In the genomic region with DNA sequence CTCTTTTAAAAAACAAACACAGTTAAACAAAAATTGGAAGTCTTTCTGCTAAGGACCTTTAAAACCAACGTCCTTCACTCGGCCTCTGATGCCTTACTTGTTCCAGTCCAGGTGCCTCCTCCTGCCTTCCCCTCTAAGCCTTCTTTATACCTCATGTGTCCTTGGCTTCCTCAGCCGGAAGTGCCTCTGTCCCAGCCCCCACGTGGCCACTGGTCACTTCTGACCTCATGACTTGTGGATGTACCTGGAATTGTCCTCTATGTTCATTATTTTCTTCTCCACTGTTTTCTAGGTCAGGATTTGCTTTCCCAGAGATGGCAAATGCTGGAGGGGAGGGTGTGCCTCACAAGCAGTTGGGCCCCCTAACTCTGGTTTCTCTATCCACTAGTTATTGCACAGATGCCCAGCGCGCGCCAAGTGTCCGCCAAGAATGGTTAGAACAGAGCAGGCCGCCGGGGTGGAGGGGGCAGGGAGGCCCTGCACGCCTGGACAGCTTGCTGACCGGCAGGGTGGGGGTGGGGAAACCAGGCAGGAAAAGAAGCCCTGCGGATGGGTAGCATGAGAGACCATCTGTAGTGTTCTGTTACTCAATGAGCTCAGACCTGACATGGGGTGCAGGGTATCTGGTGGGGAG, we compare ENCODE assay signal across 8 mouse cellular contexts. TPM values are rescaled to one million over a fixed set of nuclear protein-coding genes. Genes with fewer than 3 reads are reported as not detected.
DNase-seq lines count a peak whose midpoint lies in the region; ATAC-seq and TF ChIP-seq lines count a peak whose summit lies in the region.

No protein-coding gene starts in this region.

- no peaks in the 10 kb centered on the region for H3K36me3 ChIP-seq in embryonic facial prominence, embryonic 11.5 days (replicated peaks; ENCODE audit: control insufficient read depth, insufficient read depth, low read depth, low read length)
- no peaks in the 10 kb centered on the region for H3K36me3 ChIP-seq in intestine, postnatal 0 days (ENCODE audit: control insufficient read depth, insufficient read depth)
- H3K36me3 ChIP-seq in midbrain, embryonic 10.5 days, result peaks cover 28% of the 10 kb centered on the region

- peak; percentile 41 for DNase-seq in ovary, postnatal 36 days (ENCODE audit: low spot score)
- no peak for DNase-seq in ovary, postnatal 10 days (ENCODE audit: low spot score)
- DNase-seq in embryonic facial prominence, embryonic 11.5 days (ENCODE audit: low spot score), result peak; percentile 42
- peak; percentile 80 for DNase-seq in midbrain, embryonic 10.5 days (ENCODE audit: low spot score)
- DNase-seq in natural killer cell, adult 2 months (ENCODE audit: low spot score in 2 of 2), result no peak
- DNase-seq in frontal cortex, postnatal 25 days (ENCODE audit: low spot score in 2 of 2), result no peak

- H3K4me1 ChIP-seq in embryonic facial prominence, embryonic 11.5 days (ENCODE audit: control insufficient read depth, insufficient read depth, low read length), result peaks cover 7% of the 10 kb centered on the region
- H3K4me1 ChIP-seq in intestine, postnatal 0 days (replicated peaks; ENCODE audit: control insufficient read depth, insufficient read depth, low read length), result no peaks in the 10 kb centered on the region; the same call in 1 of the 2 replicates
- H3K4me1 ChIP-seq in midbrain, embryonic 10.5 days, result peaks cover 49% of the 10 kb centered on the region

- 23% methylated on average over 13 of the region's 13 CpGs for WGBS in embryonic facial prominence, embryonic 11.5 days
- 34% methylated on average over 13 of the region's 13 CpGs for WGBS in intestine, postnatal 0 days
- WGBS in midbrain, embryonic 10.5 days, result 25% methylated on average over 13 of the region's 13 CpGs

- peak overlapping the region; percentile 92 for H3K4me2 ChIP-seq in embryonic facial prominence, embryonic 11.5 days (ENCODE audit: low read depth, low read length)
- H3K4me2 ChIP-seq in intestine, postnatal 0 days (replicated peaks; ENCODE audit: low read depth), result peak overlapping the region; percentile 99

- H3K4me3 ChIP-seq in embryonic facial prominence, embryonic 11.5 days (ENCODE audit: low read depth, low read length), result peak overlapping the region; percentile 79
- no peak overlapping the region for H3K4me3 ChIP-seq in intestine, postnatal 0 days (ENCODE audit: low read depth, low read length)
- peak overlapping the region; percentile 81 for H3K4me3 ChIP-seq in midbrain, embryonic 10.5 days

- H3K9ac ChIP-seq in embryonic facial prominence, embryonic 11.5 days (replicated peaks; ENCODE audit: low read length), result peak overlapping the region; percentile 41
- no peak overlapping the region for H3K9ac ChIP-seq in intestine, postnatal 0 days (ENCODE audit: low read depth, low read length)

- ATAC-seq in embryonic facial prominence, embryonic 11.5 days (replicated peaks; ENCODE audit: insufficient number of reproducible peaks, low FRiP score, low TSS enrichment, low read depth), result peak; percentile 35; the same call in 1 of the 2 replicates
- ATAC-seq in intestine, postnatal 0 days, result 0 out of 2 replicates have a peak, but pooled peaks have one; percentile 0
- ATAC-seq in megakaryocyte progenitor cell, adult 5-6 weeks (replicated peaks; ENCODE audit: poor library complexity), result no peak

- no peak for TF ChIP-seq CTCF in intestine, postnatal 0 days (IDR thresholded peaks at IDR 0.05; ENCODE audit: low read depth)

- peak overlapping the region; percentile 89 for H3K27ac ChIP-seq in embryonic facial prominence, embryonic 11.5 days (replicated peaks; ENCODE audit: low read depth, low read length)
- H3K27ac ChIP-seq in intestine, postnatal 0 days (ENCODE audit: low read depth, low read length), result peak overlapping the region; percentile 36; the same call in 1 of the 2 replicates
- peak overlapping the region; percentile 98 for H3K27ac ChIP-seq in midbrain, embryonic 10.5 days (replicated peaks)

- no peaks in the 10 kb centered on the region for H3K9me3 ChIP-seq in embryonic facial prominence, embryonic 11.5 days (replicated peaks; ENCODE audit: control insufficient read depth, low read length)
- no peaks in the 10 kb centered on the region for H3K9me3 ChIP-seq in intestine, postnatal 0 days (ENCODE audit: control insufficient read depth)
- no peaks in the 10 kb centered on the region for H3K9me3 ChIP-seq in midbrain, embryonic 10.5 days (replicated peaks)

- no peaks in the 10 kb centered on the region for H3K27me3 ChIP-seq in embryonic facial prominence, embryonic 11.5 days (ENCODE audit: control insufficient read depth, insufficient read depth, low read length)
- H3K27me3 ChIP-seq in intestine, postnatal 0 days (replicated peaks; ENCODE audit: control insufficient read depth, insufficient read depth, low read length), result no peaks in the 10 kb centered on the region
- no peaks in the 10 kb centered on the region for H3K27me3 ChIP-seq in midbrain, embryonic 10.5 days (ENCODE audit: low read depth, poor library complexity, severe bottlenecking)

RNA-seq across cellular contexts. Expression of a gene that starts 0.6 kb away (rescaled TPM):
- 118 and 119 TPM in 2 replicates for polyA plus RNA-seq in embryonic facial prominence, embryonic 11.5 days (2014; fragmentation: Nextera tagmentation; extraction: Ambion mirVana)
- 22.5 and 23.5 TPM in 2 replicates for polyA plus RNA-seq in intestine, postnatal 0 days (2015; fragmentation: Nextera tagmentation; extraction: Ambion mirVana)
- polyA plus RNA-seq in midbrain, embryonic 10.5 days (2016; fragmentation: Nextera tagmentation; extraction: Ambion mirVana), result 291 and 321 TPM in 2 replicates
- total RNA-seq in megakaryocyte progenitor cell, adult 5-6 weeks (2015), result 67.8 and 80.7 TPM in 2 replicates
- total RNA-seq in megakaryocyte progenitor cell, adult 5-6 weeks (2017), result 151 and 160 TPM in 2 replicates

RNA-seq across cellular contexts. Expression of a gene that starts 2.4 kb away (rescaled TPM):
- not detected in 2 replicates for polyA plus RNA-seq in embryonic facial prominence, embryonic 11.5 days (2014; fragmentation: Nextera tagmentation; extraction: Ambion mirVana)
- polyA plus RNA-seq in intestine, postnatal 0 days (2015; fragmentation: Nextera tagmentation; extraction: Ambion mirVana), result not detected in 2 replicates
- polyA plus RNA-seq in midbrain, embryonic 10.5 days (2016; fragmentation: Nextera tagmentation; extraction: Ambion mirVana), result not detected in 2 replicates
- total RNA-seq in megakaryocyte progenitor cell, adult 5-6 weeks (2015), result not detected in 2 replicates
- not detected in 2 replicates for total RNA-seq in megakaryocyte progenitor cell, adult 5-6 weeks (2017)

RNA-seq across cellular contexts. Expression of a gene that starts 9.8 kb away (rescaled TPM):
- 33.0 and 48.5 TPM in 2 replicates for polyA plus RNA-seq in embryonic facial prominence, embryonic 11.5 days (2014; fragmentation: Nextera tagmentation; extraction: Ambion mirVana)
- 521 and 545 TPM in 2 replicates for polyA plus RNA-seq in intestine, postnatal 0 days (2015; fragmentation: Nextera tagmentation; extraction: Ambion mirVana)
- polyA plus RNA-seq in midbrain, embryonic 10.5 days (2016; fragmentation: Nextera tagmentation; extraction: Ambion mirVana), result 59.5 and 70.0 TPM in 2 replicates
- 7.3 and 8.1 TPM in 2 replicates for total RNA-seq in megakaryocyte progenitor cell, adult 5-6 weeks (2015)
- total RNA-seq in megakaryocyte progenitor cell, adult 5-6 weeks (2017), result 28.1 TPM in 2 replicates

RNA-seq across cellular contexts. Expression of a gene that starts 23.4 kb away (rescaled TPM):
- polyA plus RNA-seq in embryonic facial prominence, embryonic 11.5 days (2014; fragmentation: Nextera tagmentation; extraction: Ambion mirVana), result 27.3 and 28.2 TPM in 2 replicates
- polyA plus RNA-seq in intestine, postnatal 0 days (2015; fragmentation: Nextera tagmentation; extraction: Ambion mirVana), result 8.1 TPM in 2 replicates
- 45.2 and 56.1 TPM in 2 replicates for polyA plus RNA-seq in midbrain, embryonic 10.5 days (2016; fragmentation: Nextera tagmentation; extraction: Ambion mirVana)
- total RNA-seq in megakaryocyte progenitor cell, adult 5-6 weeks (2015), result 6.7 and 8.5 TPM in 2 replicates
- total RNA-seq in megakaryocyte progenitor cell, adult 5-6 weeks (2017), result 5.9 and 7.3 TPM in 2 replicates

RNA-seq across cellular contexts. Expression of a gene that starts 25.9 kb away (rescaled TPM):
- 2.9 and 3.6 TPM in 2 replicates for polyA plus RNA-seq in embryonic facial prominence, embryonic 11.5 days (2014; fragmentation: Nextera tagmentation; extraction: Ambion mirVana)
- 15.8 and 16.0 TPM in 2 replicates for polyA plus RNA-seq in intestine, postnatal 0 days (2015; fragmentation: Nextera tagmentation; extraction: Ambion mirVana)
- polyA plus RNA-seq in midbrain, embryonic 10.5 days (2016; fragmentation: Nextera tagmentation; extraction: Ambion mirVana), result 2.4 and 3.1 TPM in 2 replicates
- total RNA-seq in megakaryocyte progenitor cell, adult 5-6 weeks (2015), result 9.0 and 11.4 TPM in 2 replicates
- 3.0 and 4.1 TPM in 2 replicates for total RNA-seq in megakaryocyte progenitor cell, adult 5-6 weeks (2017)

Comparison
In these comparisons a context has a peak if more than half of its experiments do, and no peak if none do; other contexts are left out.
1. DNase-seq: peak in ovary, postnatal 36 days (single experiment), embryonic facial prominence, embryonic 11.5 days (single experiment) and midbrain, embryonic 10.5 days (single experiment); none in ovary, postnatal 10 days (single experiment), natural killer cell, adult 2 months (0 of 2) and frontal cortex, postnatal 25 days (0 of 2).
2. H3K27ac ChIP-seq: peak in every context shown above with its lines; median percentile 98 in midbrain, embryonic 10.5 days; 89 in embryonic facial prominence, embryonic 11.5 days; 36 in intestine, postnatal 0 days.